Comparison of ENCODE assay signal across 8 mouse cellular contexts in the genomic region with DNA sequence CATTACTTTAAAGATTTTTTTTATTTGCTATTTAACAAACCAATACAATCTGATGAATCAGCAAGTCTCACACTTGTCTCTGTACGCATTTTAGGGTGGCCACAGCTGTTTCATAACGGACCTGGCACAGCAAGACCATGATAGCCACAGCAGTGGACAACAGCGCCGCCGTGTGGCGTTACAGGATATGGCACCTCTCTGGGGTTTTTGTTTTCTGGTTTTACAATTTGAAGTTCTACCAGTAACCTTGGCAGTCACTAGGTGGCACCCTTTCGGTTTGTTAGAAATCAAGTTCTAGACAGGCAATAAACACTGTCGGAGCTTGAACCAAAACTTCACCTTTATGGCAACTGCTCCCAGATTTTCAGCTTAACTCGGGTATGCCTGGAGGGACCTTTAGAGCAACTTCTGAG. TPM values are rescaled to one million over a fixed set of nuclear protein-coding genes. Genes with fewer than 3 reads are reported as not detected.
A peak's percentile ranks its signal among the peaks of the same experiment; 100 is the strongest.
DNase-seq lines count a peak whose midpoint lies in the region; ATAC-seq and TF ChIP-seq lines count a peak whose summit lies in the region.

No protein-coding gene starts in this region.

- intact Hi-C loops in gastrocnemius, adult 2 months (cut with DNase I), result loop anchor here (1.0 kb wide), 1 partner anchor 169 kb away; no protein-coding TSS in a partner anchor
- intact Hi-C loops in left cerebral cortex, postnatal 10 days (cut with DNase I), result loop anchor here (1.0 to 5.0 kb wide), 2 partner anchors 169 to 806 kb away; no protein-coding TSS in a partner anchor

- no peak overlapping the region for H3K27ac ChIP-seq in hindbrain, embryonic 10.5 days
- H3K27ac ChIP-seq in hindbrain, embryonic 13.5 days, result no peak overlapping the region
- H3K27ac ChIP-seq in gastrocnemius, adult 2 months, result peak overlapping the region; percentile 20; the same call in 1 of the 2 replicates
- no peak overlapping the region for H3K27ac ChIP-seq in intestine, embryonic 15.5 days
- no peak overlapping the region for H3K27ac ChIP-seq in midbrain, embryonic 12.5 days (replicated peaks)

- 9% methylated on average over 9 of the region's 9 CpGs for WGBS in hindbrain, embryonic 10.5 days
- 7% methylated on average over 9 of the region's 9 CpGs for WGBS in hindbrain, embryonic 13.5 days
- 3% methylated on average over 9 of the region's 9 CpGs for WGBS in intestine, embryonic 15.5 days
- 6% methylated on average over 9 of the region's 9 CpGs for WGBS in midbrain, embryonic 12.5 days

- DNase-seq in hindbrain, embryonic 10.5 days (ENCODE audit: low spot score), result peak; percentile 92
- peak; percentile 97 for DNase-seq in cerebellum, postnatal 14 days
- DNase-seq in gastrocnemius, adult 2 months, result peak; percentile 88
- peak; percentile 86 to 91 for DNase-seq in left cerebral cortex, postnatal 10 days (ENCODE audit: extremely low spot score in 1 of 2, low spot score in 2 of 2)
- peak; percentile 76 to 89 for DNase-seq in spleen, postnatal 10 days (ENCODE audit: low spot score in 2 of 2)

- H3K9me3 ChIP-seq in hindbrain, embryonic 10.5 days, result no peaks in the 10 kb centered on the region
- H3K9me3 ChIP-seq in hindbrain, embryonic 13.5 days, result no peaks in the 10 kb centered on the region
- H3K9me3 ChIP-seq in intestine, embryonic 15.5 days, result no peaks in the 10 kb centered on the region
- no peaks in the 10 kb centered on the region for H3K9me3 ChIP-seq in midbrain, embryonic 12.5 days

- no peak overlapping the region for H3K9ac ChIP-seq in hindbrain, embryonic 13.5 days
- no peak overlapping the region for H3K9ac ChIP-seq in intestine, embryonic 15.5 days
- H3K9ac ChIP-seq in midbrain, embryonic 12.5 days (replicated peaks), result no peak overlapping the region

- H3K4me1 ChIP-seq in hindbrain, embryonic 10.5 days (replicated peaks), result no peaks in the 10 kb centered on the region
- H3K4me1 ChIP-seq in hindbrain, embryonic 13.5 days (replicated peaks), result no peaks in the 10 kb centered on the region
- no peaks in the 10 kb centered on the region for H3K4me1 ChIP-seq in intestine, embryonic 15.5 days (replicated peaks)
- no peaks in the 10 kb centered on the region; the same call in 1 of the 2 replicates for H3K4me1 ChIP-seq in midbrain, embryonic 12.5 days

- TF ChIP-seq CTCF in gastrocnemius, adult 2 months (IDR thresholded peaks at IDR 0.05), result no peak; the same call in 1 of the 2 replicates

- H3K27me3 ChIP-seq in hindbrain, embryonic 10.5 days (ENCODE audit: insufficient read depth, poor library complexity, severe bottlenecking), result peaks cover 3% of the 10 kb centered on the region; the same call in 1 of the 2 replicates
- H3K27me3 ChIP-seq in hindbrain, embryonic 13.5 days, result 0 out of 2 replicates have a peak, but pooled peaks cover under 1% of the 10 kb centered on the region
- H3K27me3 ChIP-seq in intestine, embryonic 15.5 days (replicated peaks), result no peaks in the 10 kb centered on the region
- no peaks in the 10 kb centered on the region; the same call in 1 of the 2 replicates for H3K27me3 ChIP-seq in midbrain, embryonic 12.5 days

- H3K4me2 ChIP-seq in hindbrain, embryonic 13.5 days, result no peak overlapping the region
- 0 out of 2 replicates have a peak overlapping the region, but pooled peaks have one; percentile 17 for H3K4me2 ChIP-seq in intestine, embryonic 15.5 days (replicated peaks)
- no peak overlapping the region for H3K4me2 ChIP-seq in midbrain, embryonic 12.5 days (replicated peaks)

- no peak overlapping the region for H3K4me3 ChIP-seq in hindbrain, embryonic 10.5 days
- no peak overlapping the region for H3K4me3 ChIP-seq in hindbrain, embryonic 13.5 days
- H3K4me3 ChIP-seq in gastrocnemius, adult 2 months, result peak overlapping the region; percentile 47
- no peak overlapping the region for H3K4me3 ChIP-seq in intestine, embryonic 15.5 days (replicated peaks)
- H3K4me3 ChIP-seq in midbrain, embryonic 12.5 days, result no peak overlapping the region

- no peak for ATAC-seq in hindbrain, embryonic 13.5 days (ENCODE audit: low FRiP score)
- peak; percentile 49 for ATAC-seq in intestine, embryonic 15.5 days
- peak; percentile 49; the same call in 1 of the 2 replicates for ATAC-seq in midbrain, embryonic 12.5 days (ENCODE audit: low FRiP score, low read depth)

- H3K36me3 ChIP-seq in hindbrain, embryonic 10.5 days, result no peaks in the 10 kb centered on the region
- H3K36me3 ChIP-seq in hindbrain, embryonic 13.5 days, result no peaks in the 10 kb centered on the region
- no peaks in the 10 kb centered on the region for H3K36me3 ChIP-seq in intestine, embryonic 15.5 days
- no peaks in the 10 kb centered on the region for H3K36me3 ChIP-seq in midbrain, embryonic 12.5 days

RNA-seq across cellular contexts. Expression of gene Map3k9, which starts 7.7 kb away (rescaled TPM):
- 1.3 and 2.1 TPM in 2 replicates for polyA plus RNA-seq in hindbrain, embryonic 10.5 days (2016; fragmentation: Nextera tagmentation; extraction: Ambion mirVana)
- polyA plus RNA-seq in hindbrain, embryonic 13.5 days (2015; fragmentation: Nextera tagmentation; extraction: Ambion mirVana), result 8.8 TPM in 2 replicates
- under 1 TPM; 0.08 to 0.10 TPM for total RNA-seq in gastrocnemius, adult 2 months (2021)
- polyA plus RNA-seq in intestine, embryonic 15.5 days (2015; fragmentation: Nextera tagmentation; extraction: Ambion mirVana), result 2.4 TPM in 2 replicates
- 10 to 100 TPM; 69.4 to 71.9 TPM for total RNA-seq in left cerebral cortex, postnatal 10 days (2021)
- polyA plus RNA-seq in midbrain, embryonic 12.5 days (2016; fragmentation: Nextera tagmentation; extraction: Ambion mirVana), result 5.6 and 6.2 TPM in 2 replicates
